Mouse (Mus musculus) ovary, adult 10 weeks (tissue): ENCODE data around the gene Clec12b. TPM values are rescaled to one million over a fixed set of nuclear protein-coding genes. Genes with fewer than 3 reads are reported as not detected.

Experiments used
- polyA plus RNA-seq: library from polyadenylated mRNA; stranded (reverse); fragments of 350-450 nt; fragmentation: Illumina TruSeq; extraction: RNeasy Lipid Tissue Mini Kit (QIAGEN cat#74804); gene quantifications from one replicate; pipeline ENCODE4 v1.2.3, GENCODE M21; 2014

Gene Clec12b
- polyA plus RNA-seq, result not detected

DNA sequence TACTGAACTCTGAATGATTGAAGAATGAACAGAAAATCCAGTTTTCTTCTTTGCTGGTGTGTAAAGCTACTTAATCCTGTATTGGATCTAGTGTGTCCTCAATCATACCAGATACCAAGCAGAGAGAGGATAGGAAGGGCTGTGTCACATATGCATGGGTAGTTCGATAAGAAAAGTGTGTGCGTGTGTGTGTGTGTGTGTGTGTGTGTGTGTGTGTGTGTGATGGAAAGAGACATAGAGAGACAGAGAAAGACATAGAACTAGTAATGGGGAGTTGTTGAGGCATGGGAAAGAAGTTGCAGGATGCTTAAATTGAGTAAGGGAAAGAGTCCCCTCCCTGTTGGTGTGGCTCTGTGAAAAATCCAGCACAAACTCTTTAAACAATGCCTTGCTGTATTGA, at the start of gene Clec12b:
Gene Clec12b, minus strand, starts transcription at position 101 of the 400 bp plus-strand sequence.

DNA sequence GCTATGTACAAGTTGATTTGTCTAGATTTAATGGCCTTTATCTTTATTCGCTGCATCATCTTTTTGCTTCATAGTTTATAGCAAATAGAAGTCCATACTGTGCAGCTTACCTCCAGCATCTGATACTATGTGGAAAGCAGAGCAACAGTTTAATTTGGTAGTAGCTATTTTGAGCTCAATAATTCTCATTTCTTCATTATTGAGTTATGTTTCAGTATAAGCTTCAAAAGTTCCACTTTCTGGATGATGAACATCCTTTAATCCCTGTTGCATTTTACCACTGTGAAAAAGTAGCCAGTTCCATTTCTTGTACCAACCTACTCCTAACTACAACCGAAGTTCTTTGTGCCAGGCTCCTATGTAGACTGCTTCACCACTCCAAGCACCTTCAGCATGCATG, 22.9 kb upstream of the Clec12b start, which contains the start of gene Clec9a:
Gene Clec9a, plus strand, starts transcription at position 301 of the 400 bp plus-strand sequence.

DNA sequence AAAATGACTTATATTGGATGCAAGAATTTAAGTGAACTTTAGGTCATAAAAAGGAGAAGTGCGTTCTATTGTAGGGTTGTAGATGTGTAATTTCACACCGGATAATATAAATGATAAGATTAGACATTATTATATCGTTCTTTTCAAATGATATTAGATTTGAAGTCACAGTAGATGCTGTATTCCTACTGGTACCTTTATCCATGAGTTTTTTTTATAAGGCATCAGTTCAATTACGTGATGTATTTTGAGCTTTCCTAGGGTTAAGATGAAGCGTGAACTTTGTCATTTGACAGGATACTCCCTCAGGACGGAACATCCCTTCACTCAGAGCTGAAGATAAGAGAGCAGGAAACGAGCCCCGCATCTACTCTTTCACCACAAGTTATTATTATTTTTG, 11.3 kb upstream of the Clec12b start, which contains the start of gene Clec1b:
Gene Clec1b, plus strand, starts transcription at position 301 of the 400 bp plus-strand sequence.

DNA sequence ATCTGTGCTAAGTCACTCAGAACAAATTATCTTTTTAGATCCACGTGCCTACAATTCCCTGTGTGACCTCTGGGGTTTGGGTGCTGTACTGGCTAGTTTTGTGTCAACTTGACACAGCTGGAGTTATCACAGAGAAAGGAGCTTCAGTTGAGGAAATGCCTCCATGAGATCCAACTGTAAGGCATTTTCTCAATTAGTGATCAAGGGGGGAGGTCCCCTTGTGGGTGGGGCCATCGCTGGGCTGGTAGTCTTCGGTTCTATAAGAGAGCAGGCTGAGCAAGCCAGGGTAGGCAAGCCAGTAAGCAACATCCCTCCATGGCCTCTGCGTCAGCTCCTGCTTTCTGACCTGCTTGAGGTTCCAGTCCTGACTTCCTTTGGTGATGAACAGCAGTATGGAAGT, 43.3 kb downstream of the Clec12b start, which contains the start of gene Clec12a:
Gene Clec12a, plus strand, starts transcription at position 301 of the 400 bp plus-strand sequence.

DNA sequence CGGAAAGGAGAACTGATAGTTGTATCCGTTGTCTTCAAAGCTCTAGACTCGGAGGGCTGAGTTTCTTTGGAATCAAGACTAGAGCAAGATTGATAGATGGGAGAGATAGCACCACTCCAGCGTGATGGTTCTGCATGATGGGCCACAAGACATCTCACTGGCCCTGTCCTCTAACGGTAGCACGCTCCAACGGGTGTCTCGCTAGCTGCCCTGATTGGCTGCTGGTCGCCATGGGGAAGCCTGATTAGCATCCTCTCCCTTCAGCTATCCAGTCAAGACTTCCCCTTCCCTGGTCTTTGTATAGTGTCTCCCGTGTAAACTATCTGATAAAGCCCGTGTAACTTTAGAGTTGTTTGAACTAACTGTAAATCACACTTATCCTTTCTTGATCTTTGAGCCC, 54.1 kb downstream of the Clec12b start, which contains the start of gene 4922502D21Rik:
Gene 4922502D21Rik, minus strand, starts transcription at position 187 of the 400 bp plus-strand sequence.

Other genes with a start within 250 kb of the Clec12b start
- gene Clec2d, start 205.3 kb downstream of the Clec12b start, polyA plus RNA-seq, result 56.6 TPM
- 1.3 TPM for gene Cd69, start 110.4 kb downstream of the Clec12b start, polyA plus RNA-seq
- gene 4922502D21Rik, start 54.1 kb downstream of the Clec12b start, polyA plus RNA-seq, result not detected
- gene Clec12a, start 43.2 kb downstream of the Clec12b start, polyA plus RNA-seq, result 24.3 TPM
- gene Clec1b, start 11.4 kb upstream of the Clec12b start, polyA plus RNA-seq, result 4.0 TPM
- 2.3 TPM for gene Clec9a, start 23.0 kb upstream of the Clec12b start, polyA plus RNA-seq
- gene Clec1a, start 66.1 kb upstream of the Clec12b start, polyA plus RNA-seq, result 52.7 TPM
- 0.48 TPM for gene Olr1, start 121.3 kb upstream of the Clec12b start, polyA plus RNA-seq
- not detected for gene Tmem52b, start 126.7 kb upstream of the Clec12b start, polyA plus RNA-seq
- gene Gabarapl1, start 147.3 kb upstream of the Clec12b start, polyA plus RNA-seq, result 40.3 TPM
- 1.0 TPM for gene Klre1, start 192.0 kb upstream of the Clec12b start, polyA plus RNA-seq
- gene Klrd1, start 205.9 kb upstream of the Clec12b start, polyA plus RNA-seq, result 5.4 TPM
- gene Klrk1, start 238.0 kb upstream of the Clec12b start, polyA plus RNA-seq, result 4.9 TPM